Mouse (Mus musculus) T-helper 1 cell (primary cell): ENCODE measurements around the gene Gm42688.

Experiments used
- in situ Hi-C: fragments of 300-600 bp; cut with MboI, MseI; formaldehyde crosslinking; loops from one replicate; pipeline ENCODE4 v1.15.1; 2025; ENCODE audit warnings: high pct_unique_total_duplicates

Gene Gm42688

GRCm38 (mm10) chr6:83138056-83138455 is 36.6 kb downstream of the Gm42688 start:
- in situ Hi-C loops = no loop called here

- in situ Hi-C loops = no loop called here
Measured at GRCm38 (mm10) chr6:83140044-83140443, 38.6 kb downstream of the Gm42688 start.

GRCm38 (mm10) chr6:83141636-83142035 is 40.2 kb downstream of the Gm42688 start:
- in situ Hi-C loops = no loop called here

GRCm38 (mm10) chr6:83142211-83142731 is 40.9 kb downstream of the Gm42688 start:
- in situ Hi-C loops = no loop called here

GRCm38 (mm10) chr6:83142886-83143285 is 41.5 kb downstream of the Gm42688 start:
- in situ Hi-C loops = no loop called here

- in situ Hi-C loops = no loop called here
Measured at GRCm38 (mm10) chr6:83145209-83145608, 43.8 kb downstream of the Gm42688 start.

- in situ Hi-C loops = no loop called here
Measured at GRCm38 (mm10) chr6:83145805-83146204, 44.4 kb downstream of the Gm42688 start.

GRCm38 (mm10) chr6:83147280-83147679 is 45.9 kb downstream of the Gm42688 start:
- in situ Hi-C loops = no loop called here

- in situ Hi-C loops = no loop called here
Measured at GRCm38 (mm10) chr6:83151721-83152120, 50.3 kb downstream of the Gm42688 start.

- in situ Hi-C loops = no loop called here
Measured at GRCm38 (mm10) chr6:83153038-83153437, 51.6 kb downstream of the Gm42688 start.

- in situ Hi-C loops = no loop called here
Measured at GRCm38 (mm10) chr6:83153485-83153884, 52.1 kb downstream of the Gm42688 start.

GRCm38 (mm10) chr6:83155552-83156238 is 54.3 kb downstream of the Gm42688 start:
- in situ Hi-C loops = loop anchor here (5.0 kb wide), 1 partner anchor 48 kb away; the partner anchor contains the start of gene Mrpl53

GRCm38 (mm10) chr6:83156259-83156684 is 54.9 kb downstream of the Gm42688 start, which contains the start of the genes Wdr54 and 1700003E16Rik:
Gene Wdr54 (minus strand): TSS chr6:83156397.
Gene 1700003E16Rik (plus strand): TSS chr6:83156404.
- in situ Hi-C loops = loop anchor here (5.0 kb wide), 1 partner anchor 49 kb away; the partner anchor contains the start of gene Mrpl53

- in situ Hi-C loops = loop anchor here (5.0 kb wide), 1 partner anchor 52 kb away; the partner anchor contains the start of gene Mrpl53
Measured at GRCm38 (mm10) chr6:83159456-83159855, 58.0 kb downstream of the Gm42688 start.
